Mouse (Mus musculus) thymus, adult 2 months (tissue): ENCODE measurements around the gene Gm29427.

ENCODE experiments used
- CTCF ChIP-seq: fragments of 200-500 bp; IDR thresholded peaks from 2 replicates; pipeline ENCODE4 v1.5.1; 2012; ENCODE audit warnings: mild to moderate bottlenecking, control low read depth, low read length, moderate library complexity, borderline replicate concordance; ENCODE audit not compliant: control insufficient read depth, poor library complexity, insufficient read depth; ENCODE audit errors: extremely low read depth
- POLR2A ChIP-seq: fragments of 200-500 bp; IDR thresholded peaks from 2 replicates; pipeline ENCODE4 v1.6.1; 2012; ENCODE audit warnings: mild to moderate bottlenecking, low read length, control low read depth, moderate library complexity; ENCODE audit not compliant: control insufficient read depth, poor library complexity, insufficient read depth; ENCODE audit errors: extremely low read depth

DNA sequence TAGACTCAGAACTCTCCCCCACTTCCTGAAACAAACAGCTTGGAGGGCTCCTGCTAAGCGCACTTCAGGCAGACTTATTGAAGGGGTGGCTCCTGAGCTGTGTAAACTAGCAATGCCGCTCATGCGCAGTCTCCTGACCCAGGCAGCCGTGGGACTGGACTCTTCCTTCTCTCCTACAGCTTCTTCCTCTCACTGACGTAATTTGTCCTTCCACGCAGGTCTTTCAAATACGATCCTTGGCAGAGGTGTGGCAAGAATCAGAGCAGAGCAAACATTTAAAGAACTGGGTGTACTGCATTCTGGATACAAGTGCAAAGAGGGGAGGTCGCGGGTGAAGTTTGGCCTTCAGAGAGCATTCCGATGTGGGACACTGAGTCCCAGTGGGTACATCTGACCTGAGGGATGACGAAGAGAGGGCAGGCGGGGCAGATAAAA is 48.4 kb upstream of the Gm29427 start:
- TF ChIP-seq CTCF (no peak), POLR2A (no peak)
